Mouse (Mus musculus) midbrain, embryonic 15.5 days (tissue): ENCODE results near the gene Ddx28. TPM values are rescaled to one million over a fixed set of nuclear protein-coding genes. Genes with fewer than 3 reads are reported as not detected.
"Not testable (repeated sequence)": the region's sequence is repeated elsewhere in the genome, so short reads cannot be mapped to it uniquely, and the experiment has no call there.

Experiments used
- ATAC-seq: fragments of 200-750 bp; cut with Nextera tagmentation; replicated peaks from 2 replicates; pipeline ENCODE4 v1.8.0; 2017; ENCODE audit warnings: moderate TSS enrichment
- H3K27ac ChIP-seq: fragments of 300-500 bp; sonication (generic); 2 replicates; pipeline ENCODE4 v1.5.1; 2015; ENCODE audit warnings: mild to moderate bottlenecking, inconsistent platforms
- H3K27me3 ChIP-seq: fragments of 300-500 bp; sonication (generic); replicated peaks from 2 replicates; pipeline ENCODE4 v1.6.1; 2015; ENCODE audit warnings: inconsistent platforms
- H3K36me3 ChIP-seq: fragments of 300-500 bp; sonication (generic); replicated peaks from 2 replicates; pipeline ENCODE4 v1.6.1; 2015; ENCODE audit warnings: inconsistent platforms
- H3K4me1 ChIP-seq: fragments of 300-500 bp; sonication (generic); 2 replicates; pipeline ENCODE4 v1.6.1; 2015; ENCODE audit warnings: inconsistent platforms
- H3K4me2 ChIP-seq: fragments of 300-500 bp; sonication (generic); 2 replicates; pipeline ENCODE4 v1.6.1; 2015; ENCODE audit warnings: inconsistent platforms, mild to moderate bottlenecking, moderate library complexity
- H3K4me3 ChIP-seq: fragments of 300-500 bp; sonication (generic); 2 replicates; pipeline ENCODE4 v1.5.1; 2015; ENCODE audit warnings: mild to moderate bottlenecking, inconsistent platforms
- H3K9ac ChIP-seq: fragments of 300-500 bp; sonication (generic); 2 replicates; pipeline ENCODE4 v1.6.1; 2015; ENCODE audit warnings: mild to moderate bottlenecking, inconsistent platforms
- H3K9me3 ChIP-seq: fragments of 300-500 bp; sonication (generic); 2 replicates; pipeline ENCODE4 v1.6.1; 2016; ENCODE audit warnings: inconsistent platforms
- WGBS: fragments of 180-500 bp; shearing (Covaris S2); methylation state at CpG from one replicate; pipeline ENCODE4 v1.1.7; 2015; ENCODE audit warnings: mixed read lengths; 5-methylcytosine and 5-hydroxymethylcytosine counted together
- polyA plus RNA-seq: library from polyadenylated mRNA; unstranded; fragments of >200 nt; fragmentation: Nextera tagmentation; extraction: Ambion mirVana; gene quantifications from 2 replicates; pipeline ENCODE4 v1.2.1, GENCODE M21; 2015

The Ddx28 gene
- polyA plus RNA-seq, 1 experiment from 2014 or later: 22.9 TPM

DNA sequence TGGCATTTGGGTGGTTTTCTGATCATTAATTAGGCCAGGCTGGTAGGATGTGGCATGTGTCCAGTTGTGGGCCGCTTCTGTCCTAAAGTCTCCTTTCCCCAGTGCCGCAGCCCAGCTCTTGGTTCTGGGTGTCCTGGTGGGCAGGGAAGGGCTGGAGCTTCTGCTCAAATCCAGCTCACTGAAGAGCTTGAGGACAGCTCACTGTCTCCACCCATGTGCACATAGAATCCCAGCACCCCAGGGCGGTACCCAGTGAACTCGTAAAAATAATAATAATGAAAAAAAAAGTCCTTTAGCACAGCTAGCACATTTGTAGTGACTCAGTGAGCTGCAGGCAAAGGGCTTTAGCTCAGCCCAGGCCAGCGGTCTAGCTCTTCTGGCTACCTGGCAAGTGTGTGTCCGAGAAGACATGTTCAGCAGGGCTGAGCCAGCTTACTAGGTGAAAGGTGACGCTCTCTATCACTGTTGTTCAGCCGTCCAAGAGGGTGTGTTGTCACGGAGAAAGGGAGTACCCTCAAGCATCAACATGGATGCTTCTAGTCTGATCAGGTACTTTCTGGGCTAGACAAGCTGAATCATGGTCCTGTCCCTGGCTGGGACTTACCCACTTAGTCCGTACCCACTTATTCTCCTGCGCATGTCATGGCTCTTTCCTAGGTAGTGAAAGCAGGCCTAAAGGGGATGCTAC lies 35.3 kb upstream of the Ddx28 start:
- Histone ChIP-seq H3K9me3 (no peaks in the 10 kb centered on the region), H3K4me1 (no peaks in the 10 kb centered on the region), H3K36me3 (0 out of 2 replicates have a peak, but pooled peaks cover 11% of the 10 kb centered on the region), H3K27ac (no peak overlapping the region), H3K9ac (no peak overlapping the region), H3K4me2 (no peak overlapping the region), H3K4me3 (no peak overlapping the region), H3K27me3 (no peaks in the 10 kb centered on the region)
- 94% methylated on average over 11 of the region's 11 CpGs for WGBS
- no peak for ATAC-seq

DNA sequence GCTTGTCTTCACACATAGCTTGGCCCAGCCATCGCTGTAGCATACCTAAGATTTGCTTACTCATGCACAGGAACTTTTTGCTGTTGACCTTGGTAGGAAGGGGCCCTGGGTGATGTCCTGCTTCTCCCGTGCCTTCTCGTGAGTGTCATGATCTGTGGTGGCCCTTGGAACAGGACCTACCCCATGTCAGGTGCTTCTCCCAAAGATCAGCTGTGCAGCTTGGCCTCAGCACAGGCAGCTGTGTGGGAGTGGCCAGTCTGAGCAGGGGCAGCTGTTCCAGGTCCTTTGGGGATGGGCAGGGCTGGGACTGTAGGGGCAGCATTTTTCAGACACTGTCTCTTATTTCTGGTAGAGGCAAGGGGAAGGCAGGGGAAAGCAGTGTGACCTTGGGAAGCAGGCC lies 32.5 kb upstream of the Ddx28 start:
- no peak overlapping the region for H3K4me2 ChIP-seq
- no peak overlapping the region for H3K27ac ChIP-seq
- H3K9ac ChIP-seq: no peak overlapping the region
- no peaks in the 10 kb centered on the region for H3K27me3 ChIP-seq
- no peaks in the 10 kb centered on the region for H3K4me1 ChIP-seq
- H3K9me3 ChIP-seq: no peaks in the 10 kb centered on the region
- no peak overlapping the region for H3K4me3 ChIP-seq
- H3K36me3 ChIP-seq: no peaks in the 10 kb centered on the region
- WGBS: 85% methylated on average over 3 of the region's 3 CpGs
- no peak for ATAC-seq

DNA sequence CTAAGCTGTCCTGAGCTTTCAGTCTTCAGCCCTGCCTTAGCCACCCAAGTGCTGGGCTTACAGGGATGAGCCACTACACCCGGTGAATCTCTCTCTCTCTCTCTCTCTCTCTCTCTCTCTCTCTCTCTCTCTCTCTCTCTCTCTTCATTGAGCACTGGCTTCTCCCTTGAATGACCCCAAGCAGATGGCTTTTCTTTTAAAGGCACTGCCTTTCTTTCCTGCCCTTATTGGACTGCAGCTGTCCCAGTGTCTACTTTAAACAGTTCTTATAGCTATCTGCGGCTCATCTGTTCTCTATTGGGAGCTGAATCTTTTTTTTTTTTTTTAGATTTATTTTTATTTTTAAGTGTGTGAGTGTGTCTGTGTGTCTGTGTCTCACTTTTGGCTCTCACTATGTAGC lies 31.4 kb upstream of the Ddx28 start:
- Histone ChIP-seq H3K4me1 (no peaks in the 10 kb centered on the region), H3K27ac (no peak overlapping the region), H3K27me3 (no peaks in the 10 kb centered on the region), H3K9ac (no peak overlapping the region), H3K9me3 (no peaks in the 10 kb centered on the region), H3K36me3 (no peaks in the 10 kb centered on the region), H3K4me2 (no peak overlapping the region), H3K4me3 (no peak overlapping the region)
- ATAC-seq: no peak
- WGBS: 47% methylated on average over 2 of the region's 2 CpGs

DNA sequence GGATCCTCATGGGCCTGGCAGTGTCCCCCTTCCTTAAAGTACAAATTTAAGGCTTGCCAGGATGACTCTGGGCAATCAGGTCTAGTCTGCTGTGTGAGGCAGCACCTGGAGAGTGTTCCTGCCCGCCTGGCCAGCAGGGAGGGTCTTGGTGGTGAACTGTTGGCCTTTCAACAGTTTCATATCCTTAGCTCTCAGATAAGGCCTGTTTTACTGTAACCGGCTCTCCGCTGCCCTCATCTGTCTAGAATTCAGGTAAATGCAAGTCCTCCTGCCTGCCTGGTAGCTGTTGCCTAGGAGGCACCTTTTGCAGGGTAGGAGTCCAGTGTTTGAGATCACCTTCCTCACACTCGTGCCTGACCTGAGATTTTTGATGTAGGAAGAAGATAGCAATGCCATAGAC lies 28.5 kb upstream of the Ddx28 start:
- no peak overlapping the region for H3K4me3 ChIP-seq
- ATAC-seq: no peak
- H3K27ac ChIP-seq: no peak overlapping the region
- no peaks in the 10 kb centered on the region for H3K9me3 ChIP-seq
- no peaks in the 10 kb centered on the region for H3K4me1 ChIP-seq
- no peak overlapping the region for H3K9ac ChIP-seq
- H3K27me3 ChIP-seq: no peaks in the 10 kb centered on the region
- no peak overlapping the region for H3K4me2 ChIP-seq
- H3K36me3 ChIP-seq: no peaks in the 10 kb centered on the region; the same call in 1 of the 2 replicates
- WGBS: 83% methylated on average over 4 of the region's 4 CpGs

DNA sequence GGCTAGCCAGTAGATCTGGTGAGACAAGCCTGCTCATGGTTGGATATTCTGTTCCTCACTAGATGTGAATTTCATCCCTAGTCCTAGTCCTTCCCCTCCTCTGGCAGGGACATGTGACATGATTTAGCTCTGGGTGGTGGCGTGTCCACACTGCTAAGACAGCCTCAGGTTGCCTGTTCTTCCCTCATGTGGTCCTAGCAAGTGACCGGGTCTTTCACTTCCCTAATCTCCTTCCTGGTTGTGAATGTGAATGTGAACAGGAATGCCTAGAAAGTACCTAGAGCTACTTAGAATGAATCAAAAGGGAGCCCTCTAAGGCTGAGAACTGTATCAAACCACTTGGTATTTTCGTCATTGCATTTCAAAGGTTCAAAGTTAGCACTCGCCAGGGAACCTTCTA lies 27.9 kb upstream of the Ddx28 start:
- Histone ChIP-seq H3K4me1 (no peaks in the 10 kb centered on the region), H3K9me3 (no peaks in the 10 kb centered on the region), H3K4me3 (no peak overlapping the region), H3K9ac (no peak overlapping the region), H3K4me2 (no peak overlapping the region), H3K27ac (no peak overlapping the region), H3K27me3 (no peaks in the 10 kb centered on the region), H3K36me3 (no peaks in the 10 kb centered on the region; the same call in 1 of the 2 replicates)
- no peak for ATAC-seq
- WGBS: 86% methylated on average over 4 of the region's 4 CpGs

DNA sequence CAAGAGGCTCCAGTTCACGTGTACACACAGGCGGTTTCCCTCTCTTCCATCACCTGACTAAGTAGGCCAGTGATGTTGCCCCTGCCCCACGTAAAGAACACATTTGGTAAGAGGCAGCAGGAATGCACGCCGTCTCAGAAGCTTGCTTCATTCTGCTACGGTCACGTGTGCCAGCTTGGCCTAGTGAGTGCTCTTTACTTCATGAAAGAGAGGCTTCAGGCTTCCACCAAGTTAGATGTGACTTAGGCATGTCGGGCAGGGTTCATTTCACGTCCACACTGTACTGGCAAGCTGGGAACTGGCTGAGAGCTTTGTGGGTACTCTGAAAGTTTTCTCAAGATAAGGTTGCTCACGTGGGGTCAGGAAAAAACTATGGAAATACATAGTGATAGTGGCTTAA lies 27.0 kb upstream of the Ddx28 start:
- H3K36me3 ChIP-seq: peaks cover 3% of the 10 kb centered on the region; the same call in 1 of the 2 replicates
- no peaks in the 10 kb centered on the region for H3K4me1 ChIP-seq
- H3K4me3 ChIP-seq: no peak overlapping the region
- WGBS: 95% methylated on average over 10 of the region's 10 CpGs
- H3K9me3 ChIP-seq: no peaks in the 10 kb centered on the region
- no peaks in the 10 kb centered on the region for H3K27me3 ChIP-seq
- H3K9ac ChIP-seq: no peak overlapping the region
- ATAC-seq: no peak
- H3K4me2 ChIP-seq: no peak overlapping the region
- H3K27ac ChIP-seq: no peak overlapping the region

DNA sequence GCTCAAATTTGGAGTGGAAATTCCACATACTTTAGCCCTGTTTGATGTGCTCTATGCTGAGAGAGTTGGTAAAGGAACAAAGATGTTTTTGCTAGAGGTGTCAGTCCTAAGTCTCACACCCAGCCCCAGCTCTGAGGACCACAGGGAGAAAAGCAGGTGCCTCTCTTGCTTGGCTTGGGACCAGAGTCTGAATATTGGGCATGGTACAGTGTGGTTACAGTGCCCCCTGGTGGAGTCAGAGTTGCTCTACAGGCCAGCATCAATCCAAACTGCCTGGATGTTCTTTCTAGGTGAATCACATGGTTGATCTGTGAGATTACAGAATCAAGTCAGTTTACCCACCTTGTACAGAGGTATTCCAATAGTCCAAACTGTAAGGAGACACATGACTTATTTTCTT lies 10.8 kb upstream of the Ddx28 start:
- ATAC-seq: peak; percentile 48; the same call in 1 of the 2 replicates
- Histone ChIP-seq H3K36me3 (0 out of 2 replicates have a peak, but pooled peaks cover 4% of the 10 kb centered on the region), H3K9me3 (no peaks in the 10 kb centered on the region), H3K27me3 (no peaks in the 10 kb centered on the region), H3K4me3 (no peak overlapping the region), H3K4me1 (no peaks in the 10 kb centered on the region), H3K4me2 (no peak overlapping the region), H3K27ac (no peak overlapping the region), H3K9ac (no peak overlapping the region)

DNA sequence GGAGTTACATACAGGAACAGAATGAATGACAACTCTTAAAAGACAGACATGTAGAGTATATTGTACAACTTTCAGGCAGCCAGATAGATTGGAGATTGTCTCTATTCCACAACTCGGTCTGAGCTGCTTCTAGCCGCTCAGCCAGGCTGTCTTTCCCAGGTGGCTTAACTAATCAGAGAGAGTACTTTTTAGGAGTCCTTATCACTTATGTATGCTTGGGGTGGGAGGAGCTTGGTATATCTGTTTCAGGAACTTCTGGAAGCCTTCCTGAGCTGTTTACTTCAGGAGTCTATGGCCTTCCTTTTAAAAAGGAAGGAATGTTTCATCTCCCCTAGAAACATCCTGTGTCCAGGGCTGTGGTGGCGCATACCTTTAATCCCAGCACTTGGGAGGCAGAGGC lies 6.4 kb upstream of the Ddx28 start:
- no peaks in the 10 kb centered on the region for H3K4me1 ChIP-seq
- no peaks in the 10 kb centered on the region for H3K9me3 ChIP-seq
- H3K4me3 ChIP-seq: no peak overlapping the region
- H3K27me3 ChIP-seq: no peaks in the 10 kb centered on the region
- H3K9ac ChIP-seq: no peak overlapping the region
- no peak overlapping the region for H3K27ac ChIP-seq
- ATAC-seq: no peak
- WGBS: 91% methylated on average over 3 of the region's 3 CpGs
- no peak overlapping the region for H3K4me2 ChIP-seq
- H3K36me3 ChIP-seq: 0 out of 2 replicates have a peak, but pooled peaks cover 4% of the 10 kb centered on the region

DNA sequence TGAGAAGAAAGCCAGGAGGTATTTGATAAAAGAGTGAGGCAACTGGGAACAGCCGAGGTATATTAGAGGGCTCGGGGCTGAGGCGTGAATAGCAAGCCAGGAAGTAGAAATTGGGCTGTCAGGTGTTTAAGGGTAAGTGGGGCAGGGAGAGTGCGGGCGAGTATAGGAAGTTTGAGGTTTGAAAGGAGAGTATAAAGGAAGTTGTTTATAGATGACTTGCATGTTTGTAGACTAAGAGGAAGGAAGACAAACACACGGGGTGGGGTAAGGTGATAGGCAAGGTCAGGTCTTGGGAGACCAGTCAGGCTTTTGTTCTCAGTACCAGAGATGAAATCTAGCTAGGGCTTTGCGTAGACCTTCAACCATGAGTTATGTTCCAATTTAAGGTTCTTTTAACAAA lies 5.4 kb upstream of the Ddx28 start:
- Histone ChIP-seq H3K9ac (no peak overlapping the region), H3K4me3 (no peak overlapping the region), H3K27ac (no peak overlapping the region), H3K4me2 (no peak overlapping the region), H3K36me3 (0 out of 2 replicates have a peak, but pooled peaks cover 4% of the 10 kb centered on the region), H3K4me1 (peaks cover under 1% of the 10 kb centered on the region), H3K9me3 (no peaks in the 10 kb centered on the region), H3K27me3 (no peaks in the 10 kb centered on the region)
- ATAC-seq: no peak
- 97% methylated on average over 7 of the region's 7 CpGs for WGBS

DNA sequence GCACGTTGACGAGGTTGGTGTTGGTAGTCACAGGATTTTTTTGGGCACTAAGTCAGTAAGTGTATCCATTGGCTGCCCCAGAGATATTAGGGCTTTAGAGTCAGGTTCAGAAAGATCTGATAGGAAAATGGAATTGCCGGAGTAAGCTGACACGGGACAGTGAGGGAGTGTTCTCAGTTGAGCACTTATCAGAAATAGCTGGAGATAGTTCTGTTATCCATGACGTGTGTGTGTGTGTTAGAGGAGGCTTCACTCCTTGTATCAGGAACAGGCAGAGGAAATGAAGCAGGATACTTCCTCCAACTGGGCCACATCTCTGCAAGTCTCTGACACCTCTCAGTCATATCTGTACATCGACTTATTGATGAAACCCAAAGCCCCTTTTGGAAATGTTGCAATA lies 4.6 kb upstream of the Ddx28 start:
- Histone ChIP-seq H3K9ac (no peak overlapping the region), H3K9me3 (no peaks in the 10 kb centered on the region), H3K27ac (no peak overlapping the region), H3K4me1 (peaks cover 6% of the 10 kb centered on the region), H3K36me3 (0 out of 2 replicates have a peak, but pooled peaks cover 4% of the 10 kb centered on the region), H3K4me3 (no peak overlapping the region), H3K4me2 (no peak overlapping the region), H3K27me3 (no peaks in the 10 kb centered on the region)
- 91% methylated on average over 6 of the region's 6 CpGs for WGBS
- no peak for ATAC-seq

DNA sequence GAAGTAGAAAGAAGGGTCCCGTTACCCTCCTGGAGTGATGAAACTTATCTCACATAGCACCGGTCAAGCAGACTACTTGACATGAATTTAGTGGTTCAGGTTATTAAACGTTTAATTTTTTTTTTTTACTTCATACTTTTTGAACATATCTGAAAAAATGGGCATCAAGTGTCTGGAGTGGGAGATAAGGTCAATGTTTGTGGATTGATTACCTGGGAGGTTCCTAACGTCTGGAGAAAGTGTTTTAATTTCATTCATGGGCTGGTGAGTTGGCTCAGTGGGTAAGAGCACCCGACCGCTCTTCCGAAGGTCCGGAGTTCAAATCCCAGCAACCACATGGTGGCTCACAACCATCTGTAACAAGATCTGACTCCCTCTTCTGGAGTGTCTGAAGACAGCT lies 521 bp upstream of the Ddx28 start:
- Histone ChIP-seq H3K4me2 (peak overlapping the region; percentile 100), H3K4me1 (peaks cover 19% of the 10 kb centered on the region), H3K9ac (peak overlapping the region; percentile 88; the same call in 1 of the 2 replicates), H3K4me3 (peak overlapping the region; percentile 94)
- not testable (repeated sequence) for ATAC-seq, H3K36me3 ChIP-seq, H3K9me3 ChIP-seq, H3K27me3 ChIP-seq, H3K27ac ChIP-seq
- 87% methylated on average over 8 of the region's 8 CpGs for WGBS

DNA sequence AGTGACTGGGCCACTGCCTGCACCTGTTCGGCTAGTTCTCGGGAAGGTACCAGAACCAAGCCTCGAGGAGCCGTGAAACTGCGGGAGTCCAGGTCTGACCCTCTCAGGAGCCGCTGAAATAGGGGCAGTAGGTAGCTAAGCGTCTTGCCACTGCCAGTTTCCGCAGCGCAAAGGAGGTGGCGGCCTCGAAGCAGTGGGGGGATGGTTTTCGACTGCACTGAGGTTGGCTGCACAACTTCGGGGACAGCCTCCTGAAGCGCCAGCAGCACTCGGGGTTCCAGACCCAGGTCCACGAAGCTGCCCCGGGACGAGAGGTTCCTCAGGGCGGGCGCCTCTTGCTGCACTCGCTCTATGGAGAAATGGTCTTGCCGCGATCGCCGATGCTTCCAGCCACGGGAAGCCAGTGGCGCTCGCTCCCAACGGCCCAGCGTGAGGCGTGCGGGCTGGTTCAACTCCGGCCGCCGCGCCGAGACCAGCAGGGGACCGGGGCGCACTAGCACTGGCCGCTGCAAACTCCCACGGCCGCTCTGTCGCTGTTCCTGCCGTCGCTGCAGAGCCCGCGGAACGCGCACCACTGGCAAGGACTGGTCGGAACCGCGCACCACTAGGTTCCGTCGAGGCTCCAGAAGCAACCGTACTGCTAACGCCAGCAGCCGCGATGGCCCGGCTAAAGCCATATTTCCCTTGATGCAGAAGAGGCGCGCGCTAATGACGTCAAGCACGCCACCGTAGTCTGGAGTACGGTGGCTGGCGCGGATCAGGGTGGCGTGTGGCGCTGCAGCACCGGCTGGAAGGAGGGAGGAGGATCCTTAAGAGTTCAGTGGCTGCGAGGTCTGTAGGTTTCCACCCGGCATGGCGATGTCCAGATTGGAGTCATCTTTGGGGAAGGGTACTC lies 687 bp downstream of the Ddx28 start:
- Histone ChIP-seq H3K27me3 (no peaks in the 10 kb centered on the region), H3K9me3 (no peaks in the 10 kb centered on the region), H3K9ac (peak overlapping the region; percentile 88), H3K36me3 (0 out of 2 replicates have a peak, but pooled peaks cover 3% of the 10 kb centered on the region), H3K27ac (peak overlapping the region; percentile 80), H3K4me2 (peak overlapping the region; percentile 100), H3K4me3 (peak overlapping the region; percentile 94), H3K4me1 (peaks cover 19% of the 10 kb centered on the region)
- peak; percentile 96 for ATAC-seq
- WGBS: 2% methylated on average over 74 of the region's 74 CpGs
